Mouse (Mus musculus) cerebellum, postnatal 4 days (tissue): ENCODE results near the gene Bpifb5.
"Not testable (repeated sequence)": the region's sequence is repeated elsewhere in the genome, so short reads cannot be mapped to it uniquely, and the experiment has no call there.

Source experiments
- DNase-seq, 2 experiments: peaks; one replicate each; pipeline ENCODE4 v3.0.0; 2022; ENCODE audit warnings: low spot score in 2 of 2, mixed read lengths in 1 of 2

The Bpifb5 gene

GRCm38 (mm10) chr2:154240771-154241170 lies 17.2 kb downstream of the Bpifb5 start:
- no peak for DNase-seq

- DNase-seq: not testable (repeated sequence)
These were observed 19.2 kb downstream of the Bpifb5 start for GRCm38 (mm10) chr2:154242726-154243125.

GRCm38 (mm10) chr2:154243356-154244036 lies 20.0 kb downstream of the Bpifb5 start:
- DNase-seq: no peak

- no peak for DNase-seq
These were observed 21.8 kb downstream of the Bpifb5 start for GRCm38 (mm10) chr2:154245322-154245721.

GRCm38 (mm10) chr2:154255254-154255653 lies 31.7 kb downstream of the Bpifb5 start:
- not testable (repeated sequence) for DNase-seq

GRCm38 (mm10) chr2:154255770-154256169 lies 32.2 kb downstream of the Bpifb5 start:
- no peak for DNase-seq

- not testable (repeated sequence) for DNase-seq
These were observed 34.0 kb downstream of the Bpifb5 start, which contains the start of gene Bpifb9a for GRCm38 (mm10) chr2:154257554-154257953. Bpifb9a (plus strand) TSS chr2:154257854.

GRCm38 (mm10) chr2:154264397-154264796 lies 40.9 kb downstream of the Bpifb5 start:
- DNase-seq: not testable (repeated sequence)
